Comparison of ENCODE assay signal across 16 mouse cellular contexts in genomic region chr3:59520766-59521165, GRCm38 (mm10).
"Had no signal": no experiment of that assay in that cellular context is flagged by ENCODE, and none has a peak within 500 bp of the region (broad histone marks: within the 10 kb centered on the region; RNA-seq: fewer than 3 reads in every experiment).

No protein-coding gene starts in this region.

- H3K4me2 ChIP-seq: neural tube, embryonic 13.5 days; neural tube, embryonic 15.5 days; stomach, embryonic 15.5 days had no signal

- H3K36me3 ChIP-seq: neural tube, embryonic 13.5 days; neural tube, embryonic 15.5 days; stomach, embryonic 15.5 days had no signal

- H3K9me3 ChIP-seq: neural tube, embryonic 13.5 days; neural tube, embryonic 15.5 days; stomach, embryonic 15.5 days had no signal

- H3K4me3 ChIP-seq: neural tube, embryonic 13.5 days; neural tube, embryonic 15.5 days; stomach, embryonic 15.5 days had no signal

- H3K27ac ChIP-seq: neural tube, embryonic 13.5 days; neural tube, embryonic 15.5 days; stomach, embryonic 15.5 days; stomach, postnatal 0 days had no signal

- DNase-seq: retina, postnatal 1 day; right cerebral cortex, adult 18-20 months; right cerebral cortex, postnatal 14 days; right cerebral cortex, postnatal 25 days; right cerebral cortex, postnatal 4 days; spleen, adult 18-20 months; thymus, adult 18-20 months; thymus, adult 2 months; thymus, postnatal 14 days; thymus, postnatal 25 days; thymus, postnatal 36 days; thymus, postnatal 4 days had no signal

- H3K9ac ChIP-seq: neural tube, embryonic 13.5 days; neural tube, embryonic 15.5 days; stomach, embryonic 15.5 days had no signal

- H3K4me1 ChIP-seq: neural tube, embryonic 13.5 days; neural tube, embryonic 15.5 days; stomach, embryonic 15.5 days had no signal

- H3K27me3 ChIP-seq: neural tube, embryonic 13.5 days; neural tube, embryonic 15.5 days; stomach, embryonic 15.5 days had no signal
